Mouse (Mus musculus): ENCODE results near the gene Ift22. TPM values are rescaled to one million over a fixed set of nuclear protein-coding genes. Genes with fewer than 3 reads are reported as not detected.

Gene Ift22
- total RNA-seq (2021), result 10 to 100 TPM; 87.2 to 94.7 TPM

- peak; percentile 91 to 92 for DNase-seq
Measured at GRCm38 (mm10) chr5:136907991-136908857, at the start of gene Ift22. Gene Ift22 (plus strand): TSS chr5:136908150.

- no peak for DNase-seq
Measured at GRCm38 (mm10) chr5:136861191-136861940, 46.6 kb upstream of the Ift22 start.

DNA sequence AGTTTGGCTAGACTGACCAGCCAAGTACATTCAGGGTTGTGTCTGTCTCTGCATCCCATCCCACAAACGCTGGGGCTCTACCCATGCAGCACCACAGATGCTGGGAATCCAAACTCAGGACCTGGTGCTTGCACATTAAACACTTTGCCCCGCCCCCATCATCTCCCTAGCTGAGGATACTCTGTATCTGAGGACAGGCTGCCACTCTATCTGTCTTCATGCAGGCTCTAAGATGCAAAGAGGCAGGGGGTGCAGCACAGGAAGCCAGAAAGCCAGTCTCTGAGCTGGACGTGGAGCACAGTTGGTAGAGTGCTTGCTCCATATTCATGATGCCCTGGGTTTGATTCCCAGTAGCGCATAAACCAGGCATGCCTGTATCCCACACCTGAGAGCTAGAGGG lies 45.1 kb upstream of the Ift22 start:
- DNase-seq, result no peak

DNA sequence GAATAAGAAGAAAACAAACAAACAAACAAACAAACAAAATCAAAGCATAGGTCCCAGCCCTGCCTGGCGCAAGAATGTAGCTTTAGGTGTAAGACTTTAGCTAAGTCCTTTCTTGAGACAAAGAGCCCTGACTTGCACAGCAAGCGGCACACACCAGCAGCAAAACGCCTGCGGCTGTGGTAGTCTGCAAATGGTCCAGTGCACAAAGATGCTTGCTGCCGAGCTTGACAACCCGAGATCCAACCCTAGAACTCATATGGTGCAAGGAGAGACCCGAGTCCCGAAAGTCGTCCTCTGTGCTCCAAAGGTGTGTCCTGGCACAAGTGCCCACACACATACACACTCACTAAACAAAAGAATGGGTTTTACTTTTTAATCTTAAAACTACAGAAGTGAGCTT lies 44.7 kb upstream of the Ift22 start:
- DNase-seq, result no peak

- peak in 1 of 2 experiments; percentile 12 for DNase-seq
Measured at GRCm38 (mm10) chr5:136863961-136864674, 43.8 kb upstream of the Ift22 start.

DNA sequence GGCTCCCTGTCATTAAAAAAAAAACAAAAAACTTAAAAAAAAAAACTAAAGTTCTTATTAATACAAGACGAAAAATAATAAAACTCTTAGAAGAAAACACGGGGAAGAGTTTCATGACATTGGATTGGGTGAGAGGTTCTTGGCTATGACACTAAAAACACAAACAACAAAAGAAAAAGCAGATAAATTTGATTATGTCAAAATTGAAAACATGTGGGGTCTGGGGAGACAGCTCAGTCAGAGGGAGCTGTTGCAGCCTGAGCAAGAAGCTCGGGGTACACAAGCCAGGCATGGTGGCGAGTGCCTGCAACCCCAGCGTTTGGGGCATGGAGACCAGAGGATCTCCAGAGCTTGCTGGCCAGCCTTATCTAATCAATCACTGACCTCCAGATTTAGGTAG lies 40.2 kb upstream of the Ift22 start:
- DNase-seq, result no peak

DNA sequence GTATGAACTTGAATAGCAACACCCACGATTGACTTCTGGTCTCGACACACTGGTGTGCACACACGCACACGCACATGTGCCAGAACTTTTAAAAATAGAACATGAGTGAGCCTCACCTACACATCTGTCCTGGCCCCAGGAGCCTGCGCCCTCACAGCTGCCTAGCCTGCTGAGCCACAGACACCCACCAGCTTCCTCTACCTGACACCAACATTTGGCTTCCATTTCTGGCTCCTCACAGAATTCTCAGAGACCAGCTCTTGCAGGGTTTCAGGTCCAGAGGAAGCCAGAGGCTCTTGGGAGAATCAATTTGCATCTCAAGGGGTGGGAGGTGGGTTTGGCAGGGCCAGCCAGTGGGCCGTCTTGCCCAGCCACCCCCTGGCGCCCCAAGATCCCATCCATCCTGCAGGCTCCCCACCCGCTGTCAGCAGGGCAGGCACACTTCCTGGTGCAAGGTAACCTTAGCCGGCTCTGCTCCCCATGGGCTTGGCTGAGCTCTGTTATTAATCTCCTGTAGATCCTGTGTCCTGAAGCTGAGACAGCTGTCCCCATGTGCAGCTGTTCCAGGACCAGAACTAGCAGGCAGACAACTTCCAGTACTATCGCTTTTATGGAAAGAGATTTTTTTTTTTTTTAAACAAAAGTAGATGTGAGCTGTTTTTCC lies 38.4 kb upstream of the Ift22 start:
- DNase-seq, result no peak

- DNase-seq, result no peak
Measured at GRCm38 (mm10) chr5:136872417-136872816, 35.5 kb upstream of the Ift22 start.

- DNase-seq, result no peak
Measured at GRCm38 (mm10) chr5:136874271-136874670, 33.7 kb upstream of the Ift22 start.

GRCm38 (mm10) chr5:136880101-136880500 lies 27.8 kb upstream of the Ift22 start:
- no peak for DNase-seq

- DNase-seq, result peak; percentile 71 to 72
Measured at GRCm38 (mm10) chr5:136881380-136882009, 26.5 kb upstream of the Ift22 start.

DNA sequence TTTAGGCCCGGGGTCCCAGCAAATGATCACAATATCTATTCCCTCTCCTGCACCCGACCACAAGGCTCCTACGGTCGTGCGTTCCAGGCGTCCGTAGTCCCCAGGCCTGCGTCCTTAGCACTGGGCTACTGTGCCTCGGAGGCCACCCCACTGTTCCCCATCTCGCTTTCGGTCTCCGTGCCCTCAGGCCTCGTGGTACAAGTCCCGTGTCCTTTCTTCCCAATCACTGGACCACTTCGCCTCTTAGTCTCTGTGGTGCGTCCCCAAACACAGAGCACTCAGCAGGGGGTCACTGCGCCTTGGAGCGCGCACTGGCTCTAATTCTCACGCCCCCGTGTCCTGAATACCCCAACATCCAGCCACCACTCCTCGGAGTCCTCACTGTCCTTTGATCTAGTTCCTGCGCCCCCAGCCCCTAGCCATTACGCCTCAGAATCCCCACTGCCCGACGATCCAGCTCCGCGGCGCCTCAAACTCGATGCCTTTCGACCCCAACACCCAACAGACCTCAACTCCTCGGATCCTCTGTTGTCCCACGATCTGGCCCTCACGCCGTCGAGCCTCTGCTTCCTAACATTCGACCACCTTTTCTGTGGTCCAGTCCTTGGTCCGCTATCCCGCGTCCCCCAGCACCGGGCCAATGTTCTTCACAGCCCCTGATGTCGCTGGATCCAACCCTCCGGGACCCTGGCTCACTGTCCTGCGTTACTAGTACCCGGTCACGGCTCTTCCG lies 25.7 kb upstream of the Ift22 start:
- DNase-seq, result no peak

DNA sequence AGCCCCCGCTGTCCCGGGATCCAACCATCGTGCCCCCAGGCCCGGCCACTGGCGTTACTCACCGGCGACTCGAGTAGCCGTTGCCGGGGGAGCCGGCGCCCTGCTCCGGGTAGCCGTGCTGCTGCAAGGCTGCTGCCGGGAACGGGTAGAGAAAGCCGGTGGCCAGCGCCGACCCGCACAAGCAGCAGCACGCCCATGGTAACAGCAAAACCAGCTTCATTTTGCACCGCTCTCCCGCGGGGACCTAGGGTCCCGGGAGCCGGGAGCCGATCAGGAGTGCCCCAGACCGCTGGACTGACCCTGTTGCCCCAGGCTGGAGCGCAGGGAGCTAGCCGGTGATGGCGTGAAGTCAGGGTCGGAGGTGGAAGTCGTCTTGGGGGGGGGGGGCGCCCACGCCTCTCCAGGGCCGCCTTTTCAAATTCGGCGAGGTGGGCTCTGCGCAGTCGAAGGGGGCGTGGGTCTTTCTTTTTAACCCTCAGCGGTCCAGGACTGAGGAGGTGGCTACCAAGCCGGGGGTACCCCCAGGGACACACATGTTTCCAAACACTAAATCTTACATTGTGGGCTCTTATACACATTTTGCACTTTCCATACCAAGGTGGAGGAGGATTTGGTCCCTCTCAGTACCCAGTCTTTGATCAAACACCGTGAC lies 25.0 kb upstream of the Ift22 start, which contains the start of gene Col26a1:
TSS of gene Col26a1 (minus strand) at position 422 of the 652 bp plus-strand sequence.
- no peak for DNase-seq

DNA sequence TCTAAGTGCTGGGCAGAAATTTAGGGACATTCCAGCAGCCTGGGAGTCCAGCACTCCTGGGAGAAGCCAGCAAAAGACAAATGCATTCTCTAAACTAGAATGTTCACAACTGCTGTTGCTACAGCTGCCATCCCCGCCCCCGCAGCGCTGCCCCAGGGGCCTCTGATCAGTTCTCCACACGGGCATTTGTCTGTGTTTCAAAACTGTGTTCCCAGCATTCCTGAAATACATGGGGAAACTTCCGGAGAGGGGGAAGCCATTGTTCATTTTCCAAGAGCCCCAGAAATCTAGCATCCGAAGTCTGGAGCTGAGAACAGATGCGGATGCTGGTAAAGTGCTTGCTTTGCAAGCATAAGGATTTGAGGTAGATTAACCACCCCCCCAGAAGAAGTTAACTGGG lies 21.0 kb upstream of the Ift22 start:
- no peak for DNase-seq

- DNase-seq, result no peak
Measured at GRCm38 (mm10) chr5:136888539-136889355, 19.2 kb upstream of the Ift22 start.

DNA sequence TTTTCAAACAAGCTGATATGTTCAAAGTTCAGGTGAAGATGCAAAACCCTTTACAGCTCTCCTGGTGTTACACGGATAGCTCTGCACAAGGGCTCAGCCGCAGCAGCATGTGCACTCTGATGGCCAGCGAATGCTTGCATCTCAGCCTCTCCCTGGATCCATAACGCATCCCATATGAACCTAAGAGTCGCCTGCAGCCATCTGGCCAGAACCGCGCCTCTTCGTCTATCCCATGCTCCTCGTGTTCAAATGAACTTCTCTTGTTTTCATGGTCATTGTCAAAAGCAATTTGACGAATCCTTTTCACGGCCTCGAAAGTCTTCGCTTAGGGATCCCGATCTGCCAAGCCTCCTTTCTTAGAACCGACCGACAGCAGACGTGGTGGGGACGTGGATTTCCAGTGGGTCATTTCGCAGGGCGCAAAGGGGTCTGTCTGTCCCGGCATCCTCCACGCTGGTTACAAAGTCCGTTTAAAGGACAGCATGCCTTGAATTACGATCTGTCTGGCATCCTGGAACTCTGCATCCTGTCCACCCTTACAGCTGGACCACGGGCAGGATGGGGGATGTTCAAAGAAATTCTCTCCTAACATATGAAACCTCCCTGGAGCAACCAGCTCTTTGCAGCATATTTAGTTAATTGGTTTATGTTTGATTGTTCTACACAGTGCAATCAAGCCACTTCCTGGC lies 13.0 kb upstream of the Ift22 start:
- DNase-seq, result no peak

- DNase-seq, result no peak
Measured at GRCm38 (mm10) chr5:136895529-136895963, 12.4 kb upstream of the Ift22 start.

- no peak for DNase-seq
Measured at GRCm38 (mm10) chr5:136904621-136905020, 3.3 kb upstream of the Ift22 start.

- DNase-seq, result no peak
Measured at GRCm38 (mm10) chr5:136905630-136906029, 2.3 kb upstream of the Ift22 start.
